Mouse (Mus musculus) liver, adult 2 months (tissue): ENCODE results near the gene Fam83f.

Experiments
- CTCF ChIP-seq: fragments of 200-500 bp; IDR thresholded peaks from 2 replicates; pipeline ENCODE4 v1.5.1; 2011; ENCODE audit warnings: low read depth, low read length, control low read depth
- POLR2A ChIP-seq: fragments of 200-500 bp; IDR thresholded peaks from 2 replicates; pipeline ENCODE4 v1.6.1; 2011; ENCODE audit warnings: low read length, control low read depth; ENCODE audit not compliant: insufficient read depth; ENCODE audit errors: extremely low read depth

DNA sequence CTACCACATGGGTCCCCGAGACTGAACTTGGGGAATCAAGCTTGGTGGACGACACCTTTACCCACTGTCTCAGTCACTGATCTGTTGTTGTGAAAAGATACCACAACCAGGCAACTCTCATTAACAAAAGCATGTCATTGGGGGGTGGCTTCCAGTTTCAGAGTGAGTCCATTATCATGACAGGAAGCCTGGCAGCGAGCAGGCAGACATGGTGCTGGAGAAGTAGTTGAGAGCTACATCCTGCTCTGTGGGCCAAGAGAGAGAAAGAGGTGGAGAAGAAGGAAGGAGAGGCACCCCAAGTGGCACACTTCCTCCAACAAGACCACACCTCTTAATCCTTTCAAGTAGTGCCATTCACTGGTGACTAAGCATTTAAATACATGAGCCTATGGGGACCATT, 31.8 kb upstream of the Fam83f start:
- TF ChIP-seq POLR2A = no peak
- TF ChIP-seq CTCF = no peak
